Mouse (Mus musculus): ENCODE data around the gene Ahsg. TPM values are rescaled to one million over a fixed set of nuclear protein-coding genes. Genes with fewer than 3 reads are reported as not detected.

Gene Ahsg
- total and polyA plus RNA-seq, 3 experiments, result 0.13 TPM; not detected in 2

DNA sequence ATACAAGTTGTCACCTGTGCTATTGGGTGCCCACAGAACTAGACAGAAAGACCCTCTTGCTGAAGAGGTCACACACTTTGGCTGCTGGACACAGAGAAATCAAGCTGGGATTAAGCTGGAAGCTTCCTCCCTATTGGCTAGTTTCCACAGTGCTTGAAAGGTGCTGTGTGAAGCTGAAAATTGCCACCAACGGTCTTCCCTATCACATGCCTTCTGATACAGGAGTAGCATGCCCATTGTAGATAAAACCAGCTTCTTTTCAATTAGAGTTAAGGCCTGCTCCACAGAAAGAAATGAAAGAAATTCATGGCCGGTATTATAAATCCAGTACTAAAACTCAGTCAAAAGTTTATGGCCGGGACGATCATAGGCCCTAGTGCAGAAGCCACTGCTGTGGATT, 38.4 kb upstream of the Ahsg start (continued):
- TF ChIP-seq EP300 (IDR thresholded peaks at IDR 0.05; ENCODE audit: low read depth in 1 of 2, low read length in 2 of 2), result peak; percentile 86 to 94
- TF ChIP-seq POLR2A (IDR thresholded peaks at IDR 0.05; ENCODE audit: control insufficient read depth in 1 of 2, insufficient read depth in 1 of 2, low read depth in 1 of 2, low read length in 2 of 2, poor library complexity in 1 of 2), result no peak
- 0 out of 2 replicates have a peak, but pooled peaks have one; percentile 20 for TF ChIP-seq KAT2A (conservative IDR thresholded peaks at IDR 0.05; ENCODE audit: low read depth, low read length)
- TF ChIP-seq MYC (IDR thresholded peaks at IDR 0.05; ENCODE audit: low read depth, low read length), result no peak
- TF ChIP-seq RAD21 (IDR thresholded peaks at IDR 0.05; ENCODE audit: low read depth, low read length), result no peak
- no peak for TF ChIP-seq CHD2 (IDR thresholded peaks at IDR 0.05; ENCODE audit: low read length)
- TF ChIP-seq ELF1 (IDR thresholded peaks at IDR 0.05; ENCODE audit: low read depth, low read length), result no peak
- TF ChIP-seq JUND (IDR thresholded peaks at IDR 0.05; ENCODE audit: low read depth, low read length), result no peak

DNA sequence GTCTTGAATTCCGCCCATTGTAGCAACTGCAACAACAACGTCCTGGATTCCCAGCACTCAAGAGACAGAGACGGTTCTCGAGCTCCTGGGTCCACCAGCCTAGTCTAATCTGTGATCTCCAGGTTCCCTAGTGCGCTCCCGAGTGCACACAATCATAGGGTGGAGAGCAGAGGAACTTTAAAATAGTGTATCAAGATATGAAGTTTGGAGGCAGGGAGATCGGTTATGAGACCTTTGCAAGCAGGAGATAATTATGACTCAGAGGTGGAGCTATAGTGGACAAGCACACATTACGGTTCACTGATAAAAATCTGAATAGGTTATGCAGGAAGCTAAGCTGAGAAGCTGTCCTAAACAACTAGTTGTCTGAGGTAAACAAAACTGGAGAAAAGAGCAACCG, 34.3 kb upstream of the Ahsg start:
- no peaks in the 10 kb centered on the region for H3K27me3 ChIP-seq (ENCODE audit: control insufficient read depth in 1 of 2, insufficient read depth in 2 of 2, low read length in 2 of 2)
- TF ChIP-seq JUND (IDR thresholded peaks at IDR 0.05; ENCODE audit: low read depth, low read length) (peak; percentile 57; the same call in 1 of the 2 replicates), MEF2A (IDR thresholded peaks at IDR 0.05; ENCODE audit: extremely low read depth, insufficient replicate concordance, low read depth, low read length, poor library complexity, severe bottlenecking) (0 out of 2 replicates have a peak, but pooled peaks have one; percentile 38), TCF12 (IDR thresholded peaks at IDR 0.05; ENCODE audit: low read depth, low read length) (peak; percentile 83), TBP (IDR thresholded peaks at IDR 0.05; ENCODE audit: low read depth, low read length) (no peak), TAL1 (IDR thresholded peaks at IDR 0.05; ENCODE audit: low read length) (peak; percentile 40; the same call in 1 of the 2 replicates), GATA1 (IDR thresholded peaks at IDR 0.05; ENCODE audit: low read depth, low read length) (peak; percentile 90), EP300 (IDR thresholded peaks at IDR 0.05; ENCODE audit: low read depth in 1 of 2, low read length in 2 of 2) (peak; percentile 72 to 84), BHLHE40 (IDR thresholded peaks at IDR 0.05; ENCODE audit: borderline replicate concordance, low read depth, low read length) (no peak), ETS1 (IDR thresholded peaks at IDR 0.05; ENCODE audit: low read depth, low read length) (peak; percentile 71), POLR2A (IDR thresholded peaks at IDR 0.05; ENCODE audit: control insufficient read depth in 1 of 2, insufficient read depth in 1 of 2, low read depth in 1 of 2, low read length in 2 of 2, poor library complexity in 1 of 2) (no peak; a peak in 1 of 4 replicates), MYB (IDR thresholded peaks at IDR 0.05; ENCODE audit: low read depth, low read length) (0 out of 2 replicates have a peak, but pooled peaks have one; percentile 23)
- H3K4me1 ChIP-seq (ENCODE audit: control insufficient read depth in 1 of 2, insufficient read depth in 2 of 2, low read length in 2 of 2), result peaks cover 16 to 20% of the 10 kb centered on the region in 2 experiments
- DNase-seq (ENCODE audit: low read depth, low spot score), result peak; percentile 82
- H3K79me2 ChIP-seq (ENCODE audit: control insufficient read depth, insufficient read depth, low read length, poor library complexity), result peaks cover 31% of the 10 kb centered on the region
- peak overlapping the region; percentile 99 for H3K27ac ChIP-seq (ENCODE audit: control insufficient read depth, low read depth, low read length)
- H3K9me3 ChIP-seq (replicated peaks; ENCODE audit: insufficient read depth, low read length), result no peaks in the 10 kb centered on the region
- peak overlapping the region; percentile 79 for H3K9ac ChIP-seq (ENCODE audit: control insufficient read depth, low read depth, low read length, poor library complexity, severe bottlenecking)
- H3K36me3 ChIP-seq (ENCODE audit: control insufficient read depth in 1 of 2, insufficient read depth in 2 of 2, low read length in 2 of 2), result peaks cover 7 to 32% of the 10 kb centered on the region in 2 experiments
- peak overlapping the region; percentile 68 to 80 for H3K4me3 ChIP-seq (ENCODE audit: control insufficient read depth in 1 of 2, insufficient read depth in 1 of 2, low read depth in 2 of 2, low read length in 2 of 2)

DNA sequence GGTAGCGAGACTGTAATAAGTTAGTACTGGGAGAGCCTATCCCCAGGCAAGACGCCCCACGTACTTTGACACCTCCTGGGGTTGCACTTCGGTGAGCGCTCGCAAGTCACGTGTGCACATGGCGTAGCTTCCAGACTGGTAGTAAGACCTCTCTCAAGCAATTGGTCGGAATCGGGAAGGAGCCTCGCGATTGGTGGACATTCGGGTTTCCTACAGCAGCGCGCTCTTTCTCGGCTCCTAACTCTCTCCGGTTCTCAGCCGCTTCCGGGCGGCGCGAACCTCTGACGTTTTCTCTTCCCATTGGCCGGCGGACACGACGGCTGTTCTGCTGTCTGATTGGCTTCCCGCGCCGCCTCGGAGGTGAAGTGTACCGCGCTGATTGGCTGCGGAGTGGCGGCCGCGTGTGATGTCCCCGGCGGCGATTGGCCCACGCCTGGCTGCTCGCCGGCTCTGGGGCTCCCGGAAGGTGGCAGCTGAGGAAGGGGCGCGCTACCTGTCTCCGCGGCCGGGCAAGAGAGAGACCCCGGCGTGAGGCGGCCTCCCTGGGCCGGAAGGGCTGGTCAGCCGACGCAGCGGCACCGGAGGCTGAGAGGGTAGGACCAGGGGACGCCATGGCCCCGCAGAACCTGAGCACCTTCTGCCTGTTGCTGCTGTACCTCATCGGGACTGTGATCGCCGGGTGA, 33.5 kb upstream of the Ahsg start, which contains the start of the genes Tbccd1 and Dnajb11:
Tbccd1 (minus strand) TSS at position 239 of the 683 bp plus-strand sequence.
Dnajb11 (plus strand) TSS at position 415 of the 683 bp plus-strand sequence.
- no peaks in the 10 kb centered on the region for H3K27me3 ChIP-seq (ENCODE audit: control insufficient read depth in 1 of 2, insufficient read depth in 2 of 2, low read length in 2 of 2)
- H3K4me1 ChIP-seq (ENCODE audit: control insufficient read depth in 1 of 2, insufficient read depth in 2 of 2, low read length in 2 of 2), result peaks cover 12 to 16% of the 10 kb centered on the region in 2 experiments
- DNase-seq (ENCODE audit: low read depth, low spot score), result peak; percentile 98
- peaks cover 31% of the 10 kb centered on the region for H3K79me2 ChIP-seq (ENCODE audit: control insufficient read depth, insufficient read depth, low read length, poor library complexity)
- peaks cover 7 to 24% of the 10 kb centered on the region in 2 experiments for H3K36me3 ChIP-seq (ENCODE audit: control insufficient read depth in 1 of 2, insufficient read depth in 2 of 2, low read length in 2 of 2)
- H3K9me3 ChIP-seq (replicated peaks; ENCODE audit: insufficient read depth, low read length), result no peaks in the 10 kb centered on the region
- H3K9ac ChIP-seq (ENCODE audit: control insufficient read depth, low read depth, low read length, poor library complexity, severe bottlenecking), result peak within 1 kb of the TSS; percentile 79
- peak within 1 kb of the TSS; percentile 99 for H3K27ac ChIP-seq (ENCODE audit: control insufficient read depth, low read depth, low read length)
- H3K4me3 ChIP-seq (ENCODE audit: control insufficient read depth in 1 of 2, insufficient read depth in 1 of 2, low read depth in 2 of 2, low read length in 2 of 2), result peak within 1 kb of the TSS; percentile 80 to 95
- TF ChIP-seq MEF2A (IDR thresholded peaks at IDR 0.05; ENCODE audit: extremely low read depth, insufficient replicate concordance, low read depth, low read length, poor library complexity, severe bottlenecking), result no peak
- 0 out of 2 replicates have a peak, but pooled peaks have one; percentile 50 for TF ChIP-seq MAZ (IDR thresholded peaks at IDR 0.05; ENCODE audit: low read depth, low read length)
- TF ChIP-seq ETS1 (IDR thresholded peaks at IDR 0.05; ENCODE audit: low read depth, low read length), result peak; percentile 61; the same call in 1 of the 2 replicates
- no peak for TF ChIP-seq TAL1 (IDR thresholded peaks at IDR 0.05; ENCODE audit: low read length)
- 0 out of 2 replicates have a peak, but pooled peaks have one; percentile 27 for TF ChIP-seq NRF1 (IDR thresholded peaks at IDR 0.05; ENCODE audit: insufficient read depth, low read depth, low read length, poor library complexity, severe bottlenecking)
- TF ChIP-seq MYC (IDR thresholded peaks at IDR 0.05; ENCODE audit: low read depth, low read length), result peak; percentile 90
- TF ChIP-seq MAFK (IDR thresholded peaks at IDR 0.05; ENCODE audit: borderline replicate concordance, low read depth, low read length), result no peak
- no peak for TF ChIP-seq RAD21 (IDR thresholded peaks at IDR 0.05; ENCODE audit: low read depth, low read length)
- TF ChIP-seq KAT2A (conservative IDR thresholded peaks at IDR 0.05; ENCODE audit: low read depth, low read length), result peak; percentile 70; the same call in 1 of the 2 replicates
- TF ChIP-seq ZMIZ1 (IDR thresholded peaks at IDR 0.05; ENCODE audit: low read depth, low read length), result no peak
- TF ChIP-seq UBTF (IDR thresholded peaks at IDR 0.05; ENCODE audit: borderline replicate concordance, insufficient read depth, low read depth, low read length), result no peak
- TF ChIP-seq E2F4 (IDR thresholded peaks at IDR 0.05; ENCODE audit: borderline replicate concordance, low read depth, low read length), result peak; percentile 86
- peak; percentile 96 for TF ChIP-seq MXI1 (IDR thresholded peaks at IDR 0.05; ENCODE audit: low read depth, low read length)
- TF ChIP-seq ELF1 (IDR thresholded peaks at IDR 0.05; ENCODE audit: low read depth, low read length), result peak; percentile 99

All from MEL (cell line).